Mouse (Mus musculus) intestine, embryonic 16.5 days (tissue): ENCODE measurements around the gene Efcab3. TPM values are rescaled to one million over a fixed set of nuclear protein-coding genes. Genes with fewer than 3 reads are reported as not detected.
"Not testable (repeated sequence)": the region's sequence is repeated elsewhere in the genome, so short reads cannot be mapped to it uniquely, and the experiment has no call there.

ENCODE experiments used
- ATAC-seq: fragments of 200-750 bp; cut with Nextera tagmentation; 2 replicates; pipeline ENCODE4 v1.8.0; 2017; ENCODE audit warnings: moderate TSS enrichment, moderate library complexity
- H3K27ac ChIP-seq: fragments of 300-500 bp; sonication (generic); 2 replicates; pipeline ENCODE4 v1.5.1; 2014; ENCODE audit warnings: mild to moderate bottlenecking, low read length
- H3K27me3 ChIP-seq: fragments of 300-500 bp; sonication (generic); replicated peaks from 2 replicates; pipeline ENCODE4 v1.6.1; 2014; ENCODE audit warnings: low read length, control low read depth, mixed read lengths; ENCODE audit not compliant: control insufficient read depth, insufficient read depth
- H3K36me3 ChIP-seq: fragments of 300-500 bp; sonication (generic); 2 replicates; pipeline ENCODE4 v1.6.1; 2014; ENCODE audit warnings: low read length, control low read depth; ENCODE audit not compliant: control insufficient read depth, insufficient read depth
- H3K4me1 ChIP-seq: fragments of 300-500 bp; sonication (generic); 2 replicates; pipeline ENCODE4 v1.6.1; 2014; ENCODE audit warnings: low read length, control low read depth, mixed read lengths; ENCODE audit not compliant: control insufficient read depth, insufficient read depth
- H3K4me2 ChIP-seq: fragments of 300-500 bp; sonication (generic); 2 replicates; pipeline ENCODE4 v1.6.1; 2014; ENCODE audit warnings: low read depth, low read length, control low read depth
- H3K4me3 ChIP-seq: fragments of 300-500 bp; sonication (generic); 2 replicates; pipeline ENCODE4 v1.5.1; 2014; ENCODE audit warnings: mild to moderate bottlenecking, low read length
- H3K9ac ChIP-seq: fragments of 300-500 bp; sonication (generic); 2 replicates; pipeline ENCODE4 v1.6.1; 2014; ENCODE audit warnings: low read depth, low read length
- H3K9me3 ChIP-seq: fragments of 300-500 bp; sonication (generic); 2 replicates; pipeline ENCODE4 v1.6.1; 2016; ENCODE audit warnings: low read length, control low read depth; ENCODE audit not compliant: control insufficient read depth
- WGBS: fragments of 180-500 bp; shearing (Covaris S2); extraction: QIAGEN DNeasy Blood & Tissue Kit; methylation state at CpG from one replicate; pipeline ENCODE4 v1.1.7; 2014; 5-methylcytosine and 5-hydroxymethylcytosine counted together
- polyA plus RNA-seq: library from polyadenylated mRNA; unstranded; fragments of >200 nt; fragmentation: Nextera tagmentation; extraction: Ambion mirVana; gene quantifications from 2 replicates; pipeline ENCODE4 v1.2.1, GENCODE M21; 2015

Gene Efcab3
- 0.55 and 0.59 TPM in 2 replicates for polyA plus RNA-seq

DNA sequence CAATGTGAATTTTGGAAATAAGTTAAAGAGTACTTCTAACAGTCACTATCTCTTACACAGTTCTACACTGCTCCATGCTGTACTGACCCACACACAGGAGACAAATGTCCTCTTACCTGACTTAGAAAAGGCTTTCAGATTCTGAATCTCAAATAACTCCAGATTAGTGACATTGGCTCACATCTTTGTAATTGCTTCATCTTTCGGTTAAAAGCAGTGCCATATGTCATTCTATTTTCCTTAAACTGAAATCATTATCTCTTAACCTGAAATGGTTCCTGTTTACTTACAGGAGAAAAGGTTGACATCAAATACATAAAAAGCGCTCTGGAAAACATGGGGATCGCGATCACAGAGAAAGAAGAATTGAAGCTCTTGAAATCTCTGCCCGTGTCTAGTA lies at the start of gene Efcab3:
Gene Efcab3, plus strand, starts transcription at position 301 of the 400 bp plus-strand sequence.
- H3K4me2 ChIP-seq, result no peak within 1 kb of the TSS
- no peak within 1 kb of the TSS for H3K9ac ChIP-seq
- 86% methylated on average over 5 of the region's 5 CpGs for WGBS
- H3K36me3 ChIP-seq, result no peaks in the 10 kb centered on the region
- H3K27me3 ChIP-seq, result no peaks in the 10 kb centered on the region
- no peaks in the 10 kb centered on the region for H3K4me1 ChIP-seq
- no peaks in the 10 kb centered on the region for H3K9me3 ChIP-seq
- no peak within 1 kb of the TSS for H3K27ac ChIP-seq
- no peak for ATAC-seq
- H3K4me3 ChIP-seq, result no peak within 1 kb of the TSS

DNA sequence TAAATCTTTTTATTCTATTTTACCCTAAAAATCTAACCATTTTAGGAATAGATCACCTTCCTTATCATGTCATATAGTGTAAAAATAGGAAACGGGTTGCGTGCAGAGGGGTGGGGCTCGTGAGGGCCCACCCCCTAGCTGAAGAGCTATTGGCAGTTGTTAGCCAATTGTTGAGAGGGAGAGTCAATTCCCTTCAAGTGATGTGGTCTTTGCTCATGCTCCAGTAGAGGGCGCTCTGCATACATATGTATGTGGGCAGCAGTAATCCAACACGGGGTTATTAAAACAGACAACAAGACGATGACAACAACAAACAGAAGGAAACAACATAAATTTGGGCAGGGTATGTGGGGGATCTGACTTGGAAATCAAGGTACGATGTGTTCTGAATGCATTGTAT lies 42.3 kb upstream of the Efcab3 start:
- no peaks in the 10 kb centered on the region for H3K9me3 ChIP-seq
- no peak overlapping the region for H3K27ac ChIP-seq
- H3K4me1 ChIP-seq, result no peaks in the 10 kb centered on the region
- no peaks in the 10 kb centered on the region for H3K36me3 ChIP-seq
- H3K4me2 ChIP-seq, result no peak overlapping the region
- no peaks in the 10 kb centered on the region for H3K27me3 ChIP-seq
- 73% methylated on average over 7 of the region's 7 CpGs for WGBS
- no peak overlapping the region for H3K9ac ChIP-seq
- ATAC-seq, result no peak
- H3K4me3 ChIP-seq, result no peak overlapping the region

DNA sequence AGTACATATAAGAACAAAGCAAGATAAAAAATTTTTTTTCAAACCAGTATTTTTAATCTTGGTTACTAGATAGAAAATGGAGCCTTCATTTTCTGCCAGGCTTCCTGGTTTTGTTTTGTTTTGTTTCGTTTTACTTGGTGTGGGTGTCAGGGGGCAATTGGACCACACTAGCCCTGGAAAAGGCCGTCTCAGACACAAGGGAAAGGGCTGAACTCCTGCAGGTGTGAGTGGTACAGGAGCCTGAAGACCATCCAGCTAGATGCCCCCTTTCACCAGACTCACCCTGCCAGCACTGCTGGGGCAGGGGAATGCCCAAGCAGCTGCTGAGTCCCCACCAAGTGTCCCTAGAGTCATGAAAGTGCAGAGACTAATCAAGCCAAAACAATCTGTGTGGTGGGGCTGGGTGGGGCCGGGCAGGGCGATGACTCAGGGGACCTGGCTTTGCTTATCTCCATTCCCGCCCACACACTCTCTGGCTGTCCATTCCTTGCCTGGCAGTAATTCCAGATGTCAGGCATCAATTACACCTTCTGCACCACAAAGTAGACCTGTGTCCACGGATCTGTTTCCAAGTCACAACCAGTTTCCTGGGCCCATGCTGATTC lies 34.5 kb upstream of the Efcab3 start:
- Histone ChIP-seq H3K36me3 (no peaks in the 10 kb centered on the region), H3K9me3 (no peaks in the 10 kb centered on the region), H3K4me3 (no peak overlapping the region), H3K4me2 (no peak overlapping the region), H3K27ac (no peak overlapping the region), H3K4me1 (0 out of 2 replicates have a peak, but pooled peaks cover 8% of the 10 kb centered on the region), H3K9ac (no peak overlapping the region), H3K27me3 (no peaks in the 10 kb centered on the region)
- WGBS, result 30% methylated on average over 6 of the region's 6 CpGs
- ATAC-seq, result peak; percentile 77; the same call in 1 of the 2 replicates

DNA sequence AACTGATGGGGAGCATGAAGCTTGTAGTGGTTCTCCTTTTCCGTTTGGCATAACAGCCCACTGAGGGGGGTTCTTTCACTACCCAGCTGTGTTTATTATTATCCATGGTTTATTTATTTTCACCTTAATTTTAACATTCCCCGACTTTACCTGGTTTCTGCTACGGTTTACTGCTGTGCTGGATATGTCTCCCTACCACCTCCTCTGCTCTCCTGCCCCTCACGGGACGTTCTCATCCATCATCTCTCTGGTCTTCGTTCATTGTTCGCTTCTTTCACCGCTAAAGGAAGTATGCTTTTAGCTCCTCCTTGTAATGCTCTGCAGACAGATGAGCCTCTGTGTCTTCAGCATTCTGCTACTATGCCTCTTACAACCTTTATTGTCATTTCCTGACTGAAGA lies 33.9 kb upstream of the Efcab3 start:
- whole genome bisulfite sequencing, result 38% methylated on average over 8 of the region's 8 CpGs
- no peak for ATAC-seq

DNA sequence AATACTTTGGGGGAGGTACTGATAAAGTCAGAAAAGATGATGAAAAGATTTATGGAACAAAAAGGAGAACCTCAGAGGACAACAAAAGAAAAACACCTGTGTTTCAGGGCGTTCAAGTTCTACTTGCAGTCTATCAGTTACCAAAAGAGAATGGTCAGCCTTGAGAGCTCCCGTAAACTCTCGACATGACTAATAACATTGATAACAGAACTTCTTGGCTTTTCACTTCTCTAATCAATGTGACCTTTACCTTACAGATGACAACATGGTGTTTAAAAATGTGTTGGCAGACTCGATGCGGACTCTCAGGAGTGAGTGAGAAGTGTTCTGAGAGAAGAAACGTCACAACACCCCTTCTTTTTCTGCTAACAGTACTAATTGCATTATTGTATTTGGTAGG lies 33.2 kb upstream of the Efcab3 start:
- 67% methylated on average over 6 of the region's 6 CpGs for WGBS
- no peaks in the 10 kb centered on the region for H3K27me3 ChIP-seq
- ATAC-seq, result no peak
- H3K27ac ChIP-seq, result no peak overlapping the region
- no peak overlapping the region for H3K4me3 ChIP-seq
- no peaks in the 10 kb centered on the region for H3K36me3 ChIP-seq
- H3K4me1 ChIP-seq, result 0 out of 2 replicates have a peak, but pooled peaks cover 8% of the 10 kb centered on the region
- H3K9me3 ChIP-seq, result no peaks in the 10 kb centered on the region
- no peak overlapping the region for H3K9ac ChIP-seq
- H3K4me2 ChIP-seq, result no peak overlapping the region

More for the DNA sequence above, 33.9 kb upstream of the Efcab3 start:
- Histone ChIP-seq H3K36me3 (no peaks in the 10 kb centered on the region), H3K27me3 (no peaks in the 10 kb centered on the region), H3K4me2 (no peak overlapping the region), H3K9ac (no peak overlapping the region), H3K9me3 (no peaks in the 10 kb centered on the region), H3K4me1 (0 out of 2 replicates have a peak, but pooled peaks cover 8% of the 10 kb centered on the region), H3K4me3 (no peak overlapping the region), H3K27ac (no peak overlapping the region)

DNA sequence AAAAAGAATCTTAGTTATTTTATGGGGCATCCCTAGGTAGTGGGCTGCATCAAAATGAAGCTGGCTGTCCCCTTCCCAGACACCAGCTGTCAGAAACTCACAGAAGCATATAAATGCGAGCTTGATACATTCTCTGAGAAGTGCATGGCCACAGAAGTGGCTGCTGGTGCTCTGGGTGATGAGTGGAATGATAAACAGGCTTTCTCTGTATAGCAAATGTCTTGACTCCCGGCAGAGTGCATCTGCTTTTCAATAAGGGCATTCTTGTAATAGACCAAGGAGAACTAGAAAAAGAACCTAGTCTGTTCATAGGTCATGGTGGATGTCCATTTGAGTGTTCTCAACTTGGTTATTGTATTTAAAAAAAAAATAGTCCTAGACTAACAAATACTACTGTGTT lies 32.3 kb upstream of the Efcab3 start:
- H3K9me3 ChIP-seq, result no peaks in the 10 kb centered on the region
- no peak for ATAC-seq

GRCm38 (mm10) chr11:105035081-105035480 lies 28.3 kb upstream of the Efcab3 start:
- no peak for ATAC-seq
- no peaks in the 10 kb centered on the region for H3K36me3 ChIP-seq
- WGBS, result 85% methylated on average over 1 of the region's 1 CpGs

More for the DNA sequence above, 32.3 kb upstream of the Efcab3 start:
- Histone ChIP-seq H3K36me3 (no peaks in the 10 kb centered on the region), H3K4me1 (0 out of 2 replicates have a peak, but pooled peaks cover 8% of the 10 kb centered on the region), H3K4me2 (no peak overlapping the region), H3K4me3 (no peak overlapping the region), H3K27me3 (no peaks in the 10 kb centered on the region), H3K9ac (no peak overlapping the region), H3K27ac (no peak overlapping the region)
- WGBS, result 48% methylated on average over 2 of the region's 2 CpGs

DNA sequence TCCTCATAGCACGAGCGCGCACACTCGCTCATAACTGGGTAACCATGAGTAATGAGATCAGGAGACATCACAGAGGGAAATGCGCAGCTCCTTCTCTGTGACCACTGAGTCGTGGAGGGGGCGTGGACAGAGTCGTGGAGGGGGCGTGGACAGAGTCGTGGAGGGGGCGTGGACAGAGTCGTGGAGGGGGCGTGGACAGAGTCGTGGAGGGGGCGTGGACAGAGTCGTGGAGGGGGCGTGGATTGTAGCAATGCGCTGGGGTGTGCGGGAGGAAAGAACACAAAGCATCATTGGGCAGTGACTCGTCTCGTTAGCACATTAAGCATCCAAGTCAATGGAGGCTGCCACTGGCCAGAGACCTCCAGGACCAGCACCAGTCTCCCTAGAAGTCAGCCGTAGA lies 49.1 kb downstream of the Efcab3 start:
- not testable (repeated sequence) for H3K9ac ChIP-seq, H3K4me3 ChIP-seq, H3K4me2 ChIP-seq, ATAC-seq, H3K27ac ChIP-seq, H3K36me3 ChIP-seq, H3K4me1 ChIP-seq, H3K9me3 ChIP-seq, H3K27me3 ChIP-seq
- WGBS, result 75% methylated on average over 17 of the region's 22 CpGs

More at GRCm38 (mm10) chr11:105035081-105035480, 28.3 kb upstream of the Efcab3 start:
- Histone ChIP-seq H3K27me3 (no peaks in the 10 kb centered on the region), H3K27ac (no peak overlapping the region), H3K4me3 (no peak overlapping the region), H3K4me1 (no peaks in the 10 kb centered on the region), H3K9me3 (no peaks in the 10 kb centered on the region), H3K4me2 (no peak overlapping the region), H3K9ac (no peak overlapping the region)

GRCm38 (mm10) chr11:105117814-105118213 lies 54.4 kb downstream of the Efcab3 start:
- Histone ChIP-seq H3K4me3 (no peak overlapping the region), H3K4me2 (no peak overlapping the region), H3K27ac (no peak overlapping the region), H3K36me3 (no peaks in the 10 kb centered on the region), H3K4me1 (no peaks in the 10 kb centered on the region), H3K27me3 (no peaks in the 10 kb centered on the region), H3K9me3 (no peaks in the 10 kb centered on the region), H3K9ac (no peak overlapping the region)
- ATAC-seq, result no peak
- WGBS, result 85% methylated on average over 7 of the region's 7 CpGs
